Comparison of ENCODE assay signal across 22 mouse cellular contexts in the genomic region with DNA sequence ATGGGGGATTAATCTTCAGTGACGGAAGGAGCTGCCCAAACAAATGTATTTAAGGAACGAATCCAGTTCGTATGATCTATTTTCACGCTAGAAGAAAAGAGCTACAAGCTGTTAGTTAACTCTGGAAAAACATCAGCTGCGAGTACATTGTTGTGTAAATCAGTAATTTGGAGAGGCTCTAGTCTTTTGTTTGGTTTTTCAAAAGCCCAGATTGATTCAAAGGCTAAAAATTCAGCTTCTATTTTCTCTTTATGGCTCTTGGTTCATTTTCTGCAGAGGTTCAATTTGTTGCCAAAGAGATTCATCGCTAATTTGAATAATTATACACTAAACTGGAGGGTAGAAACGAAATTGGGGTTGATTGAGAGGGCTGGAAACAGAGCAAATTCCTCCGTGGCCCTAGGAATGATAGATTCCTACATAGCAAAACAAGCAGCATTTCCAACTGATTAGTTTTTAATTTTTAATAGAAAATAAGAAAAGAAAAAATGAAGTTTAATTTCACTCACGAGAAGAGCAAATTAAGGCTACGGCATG. TPM values are rescaled to one million over a fixed set of nuclear protein-coding genes. Genes with fewer than 3 reads are reported as not detected.
A peak's percentile ranks its signal among the peaks of the same experiment; 100 is the strongest.
DNase-seq lines count a peak whose midpoint lies in the region; ATAC-seq and TF ChIP-seq lines count a peak whose summit lies in the region.
"Had no signal": no experiment of that assay in that cellular context is flagged by ENCODE, and none has a peak within 500 bp of the region (broad histone marks: within the 10 kb centered on the region; RNA-seq: fewer than 3 reads in every experiment).

No protein-coding gene starts in this region.

- H3K27ac ChIP-seq in forebrain, embryonic 15.5 days (replicated peaks), result peak overlapping the region; percentile 64
- no peak overlapping the region for H3K27ac ChIP-seq in forebrain, embryonic 12.5 days
- no peak overlapping the region for H3K27ac ChIP-seq in midbrain, embryonic 14.5 days (replicated peaks; ENCODE audit: low read depth, low read length)
- no peak overlapping the region for H3K27ac ChIP-seq in midbrain, embryonic 10.5 days (replicated peaks)
- H3K27ac ChIP-seq: embryonic facial prominence, embryonic 15.5 days; hindbrain, embryonic 10.5 days; intestine, embryonic 15.5 days; midbrain, embryonic 13.5 days had no signal

- no peak overlapping the region for H3K4me3 ChIP-seq in forebrain, embryonic 15.5 days
- H3K4me3 ChIP-seq in forebrain, embryonic 12.5 days (replicated peaks), result no peak overlapping the region
- H3K4me3 ChIP-seq in midbrain, embryonic 14.5 days (replicated peaks; ENCODE audit: low read depth, low read length), result no peak overlapping the region
- H3K4me3 ChIP-seq in midbrain, embryonic 10.5 days, result no peak overlapping the region
- H3K4me3 ChIP-seq: embryonic facial prominence, embryonic 15.5 days; heart, embryonic 12.5 days; hindbrain, embryonic 10.5 days; intestine, embryonic 15.5 days; midbrain, embryonic 13.5 days had no signal

- H3K9ac ChIP-seq in forebrain, embryonic 15.5 days (replicated peaks), result no peak overlapping the region
- no peak overlapping the region for H3K9ac ChIP-seq in forebrain, embryonic 12.5 days
- no peak overlapping the region for H3K9ac ChIP-seq in midbrain, embryonic 14.5 days (replicated peaks; ENCODE audit: low read length)
- H3K9ac ChIP-seq: embryonic facial prominence, embryonic 15.5 days; heart, embryonic 12.5 days; intestine, embryonic 15.5 days; midbrain, embryonic 13.5 days had no signal

- intact Hi-C loops in gastrocnemius, postnatal 36 days (cut with DNase I), result no loop called here

- H3K4me2 ChIP-seq in forebrain, embryonic 15.5 days (replicated peaks), result 0 out of 2 replicates have a peak overlapping the region, but pooled peaks have one; percentile 3
- H3K4me2 ChIP-seq in forebrain, embryonic 12.5 days, result no peak overlapping the region
- no peak overlapping the region for H3K4me2 ChIP-seq in midbrain, embryonic 14.5 days (ENCODE audit: low read length)
- H3K4me2 ChIP-seq: embryonic facial prominence, embryonic 15.5 days; heart, embryonic 12.5 days; intestine, embryonic 15.5 days; midbrain, embryonic 13.5 days had no signal

- 12% methylated on average over 10 of the region's 10 CpGs for WGBS in forebrain, embryonic 15.5 days
- WGBS in forebrain, embryonic 12.5 days, result 27% methylated on average over 10 of the region's 10 CpGs
- 28% methylated on average over 10 of the region's 10 CpGs for WGBS in midbrain, embryonic 14.5 days
- WGBS in midbrain, embryonic 10.5 days, result 62% methylated on average over 10 of the region's 10 CpGs

- H3K9me3 ChIP-seq in forebrain, embryonic 15.5 days, result no peaks in the 10 kb centered on the region
- H3K9me3 ChIP-seq in forebrain, embryonic 12.5 days, result no peaks in the 10 kb centered on the region
- H3K9me3 ChIP-seq in midbrain, embryonic 14.5 days (ENCODE audit: control insufficient read depth, low read length), result no peaks in the 10 kb centered on the region
- 0 out of 2 replicates have a peak, but pooled peaks cover 2% of the 10 kb centered on the region for H3K9me3 ChIP-seq in midbrain, embryonic 10.5 days (replicated peaks)
- H3K9me3 ChIP-seq: embryonic facial prominence, embryonic 15.5 days; intestine, embryonic 15.5 days; midbrain, embryonic 13.5 days had no signal

- ATAC-seq in forebrain, embryonic 15.5 days (replicated peaks), result peak; percentile 57
- ATAC-seq in forebrain, embryonic 12.5 days (ENCODE audit: low FRiP score), result no peak
- ATAC-seq in midbrain, embryonic 14.5 days (ENCODE audit: low FRiP score, low TSS enrichment), result no peak
- ATAC-seq: intestine, embryonic 15.5 days; lung, postnatal 0 days; midbrain, embryonic 13.5 days; Patski had no signal

- H3K27me3 ChIP-seq in forebrain, embryonic 15.5 days, result 0 out of 2 replicates have a peak, but pooled peaks cover 1% of the 10 kb centered on the region
- peaks cover 25% of the 10 kb centered on the region for H3K27me3 ChIP-seq in forebrain, embryonic 12.5 days
- H3K27me3 ChIP-seq in midbrain, embryonic 14.5 days (ENCODE audit: control insufficient read depth, insufficient read depth, low read length), result no peaks in the 10 kb centered on the region
- H3K27me3 ChIP-seq in midbrain, embryonic 10.5 days (ENCODE audit: low read depth, poor library complexity, severe bottlenecking), result no peaks in the 10 kb centered on the region
- H3K27me3 ChIP-seq: embryonic facial prominence, embryonic 15.5 days; heart, embryonic 12.5 days; intestine, embryonic 15.5 days; Patski had no signal

- peaks cover 22% of the 10 kb centered on the region for H3K4me1 ChIP-seq in forebrain, embryonic 15.5 days
- H3K4me1 ChIP-seq in forebrain, embryonic 12.5 days, result peaks cover 20% of the 10 kb centered on the region
- H3K4me1 ChIP-seq in midbrain, embryonic 14.5 days (ENCODE audit: control insufficient read depth, insufficient read depth, low read length), result 0 out of 2 replicates have a peak, but pooled peaks cover 10% of the 10 kb centered on the region
- H3K4me1 ChIP-seq in midbrain, embryonic 10.5 days, result peaks cover 10% of the 10 kb centered on the region
- H3K4me1 ChIP-seq: embryonic facial prominence, embryonic 15.5 days; heart, embryonic 12.5 days; intestine, embryonic 15.5 days had no signal

- no peak for TF ChIP-seq CTCF in brain, embryonic 14.5 days (IDR thresholded peaks at IDR 0.05; ENCODE audit: borderline replicate concordance, extremely low read depth, insufficient read depth, insufficient read length)

- DNase-seq in midbrain, embryonic 14.5 days, result peak; percentile 25
- no peak for DNase-seq in midbrain, embryonic 10.5 days (ENCODE audit: low spot score)
- DNase-seq in brain, embryonic 14.5 days (ENCODE audit: low read depth), result peak; percentile 89
- no peak for DNase-seq in gastrocnemius, postnatal 36 days
- no peak for DNase-seq in adrenal gland, adult 18-20 months (ENCODE audit: low spot score in 2 of 2)
- DNase-seq: adrenal gland, adult 8-10 months; cerebellum, adult 8-10 months; cerebellum, postnatal 36 days; gastrocnemius, postnatal 14 days; heart, adult 18-20 months; heart, postnatal 10 days; kidney, adult 8-10 months; kidney, postnatal 10 days had no signal

- no peaks in the 10 kb centered on the region for H3K36me3 ChIP-seq in forebrain, embryonic 15.5 days
- H3K36me3 ChIP-seq in forebrain, embryonic 12.5 days (replicated peaks), result no peaks in the 10 kb centered on the region
- H3K36me3 ChIP-seq in midbrain, embryonic 14.5 days (ENCODE audit: control insufficient read depth, insufficient read depth, low read length), result no peaks in the 10 kb centered on the region
- H3K36me3 ChIP-seq in midbrain, embryonic 10.5 days, result no peaks in the 10 kb centered on the region
- H3K36me3 ChIP-seq: embryonic facial prominence, embryonic 15.5 days; heart, embryonic 12.5 days; hindbrain, embryonic 10.5 days; intestine, embryonic 15.5 days; midbrain, embryonic 13.5 days had no signal

- TF ChIP-seq POLR2A in brain, embryonic 14.5 days (IDR thresholded peaks at IDR 0.05; ENCODE audit: borderline replicate concordance, extremely low read depth, insufficient read depth, insufficient read length, poor library complexity, severe bottlenecking), result no peak

RNA-seq across cellular contexts. Expression of gene Scamp1, which starts 31.4 kb away (rescaled TPM):
- 103 and 111 TPM in 2 replicates for polyA plus RNA-seq in forebrain, embryonic 15.5 days (2015; fragmentation: Nextera tagmentation; extraction: Ambion mirVana)
- 55.3 and 60.0 TPM in 2 replicates for polyA plus RNA-seq in forebrain, embryonic 12.5 days (2016; fragmentation: Nextera tagmentation; extraction: Ambion mirVana)
- polyA plus RNA-seq in midbrain, embryonic 14.5 days (2014; fragmentation: Nextera tagmentation; extraction: Ambion mirVana), result 147 and 165 TPM in 2 replicates
- 25.5 and 32.3 TPM in 2 replicates for polyA plus RNA-seq in midbrain, embryonic 10.5 days (2016; fragmentation: Nextera tagmentation; extraction: Ambion mirVana)
- 63.8 and 86.5 TPM in 2 replicates for polyA plus RNA-seq in brain, embryonic 14.5 days (2012; rRNA removed)
- total RNA-seq in gastrocnemius, postnatal 36 days (2021), result 10 to 100 TPM; 14.7 to 18.6 TPM
- total RNA-seq in adrenal gland, adult 18-20 months (2021), result 10 to 100 TPM; 49.0 to 83.0 TPM

RNA-seq across cellular contexts. Expression of gene Ap3b1, which starts 41.7 kb away (rescaled TPM):
- 34.3 and 34.7 TPM in 2 replicates for polyA plus RNA-seq in forebrain, embryonic 15.5 days (2015; fragmentation: Nextera tagmentation; extraction: Ambion mirVana)
- polyA plus RNA-seq in forebrain, embryonic 12.5 days (2016; fragmentation: Nextera tagmentation; extraction: Ambion mirVana), result 36.1 and 36.7 TPM in 2 replicates
- polyA plus RNA-seq in midbrain, embryonic 14.5 days (2014; fragmentation: Nextera tagmentation; extraction: Ambion mirVana), result 19.6 and 28.4 TPM in 2 replicates
- polyA plus RNA-seq in midbrain, embryonic 10.5 days (2016; fragmentation: Nextera tagmentation; extraction: Ambion mirVana), result 35.6 and 37.5 TPM in 2 replicates
- 35.3 and 36.8 TPM in 2 replicates for polyA plus RNA-seq in brain, embryonic 14.5 days (2012; rRNA removed)
- total RNA-seq in gastrocnemius, postnatal 36 days (2021), result 10 to 100 TPM; 17.8 to 18.8 TPM
- 10 to 100 TPM; 42.7 to 47.1 TPM for total RNA-seq in adrenal gland, adult 18-20 months (2021)

Comparison
In these comparisons a context has a peak if more than half of its experiments do, and no peak if none do; other contexts are left out.
1. DNase-seq: peak in midbrain, embryonic 14.5 days (single experiment) and brain, embryonic 14.5 days (single experiment); none in midbrain, embryonic 10.5 days (single experiment), gastrocnemius, postnatal 36 days (0 of 2) and adrenal gland, adult 18-20 months (0 of 2).